Mouse (Mus musculus): ENCODE data around the gene Btbd35f10. TPM values are rescaled to one million over a fixed set of nuclear protein-coding genes. Genes with fewer than 3 reads are reported as not detected.

Gene Btbd35f10
- polyA plus RNA-seq (2012; fragmentation: generic; extraction: Trizol) = not detected

GRCm38 (mm10) chrX:3752785-3753184 lies at the start of gene Btbd35f10:
Gene Btbd35f10 (minus strand): TSS chrX:3752885.

Other genes starting within 250 kb of the Btbd35f10 start
- not detected for gene Btbd35f18, start 52.7 kb downstream of the Btbd35f10 start, polyA plus RNA-seq (2012; fragmentation: generic; extraction: Trizol)
- gene Btbd35f16, start 204.1 kb upstream of the Btbd35f10 start, polyA plus RNA-seq (2012; fragmentation: generic; extraction: Trizol) = not detected